Mouse (Mus musculus) C2C12 (cell line): ENCODE results near the gene Kif6.

Experiments
- CTCF ChIP-seq: IDR thresholded peaks from one replicate; pipeline ENCODE4 v1.5.1; 2011; ENCODE audit not compliant: control insufficient read depth, insufficient read depth, insufficient read length
- MAX ChIP-seq: IDR thresholded peaks from one replicate; pipeline ENCODE4 v1.6.1; 2011; ENCODE audit warnings: mild to moderate bottlenecking, control low read depth
- USF1 ChIP-seq: IDR thresholded peaks from one replicate; pipeline ENCODE4 v1.6.1; 2011; ENCODE audit warnings: low read depth, mild to moderate bottlenecking, control low read depth, moderate library complexity

GRCm38 (mm10) chr17:49881796-49882195 lies 266.9 kb downstream of the Kif6 start:
- no peak for TF ChIP-seq CTCF
- no peak for TF ChIP-seq MAX
- no peak for TF ChIP-seq USF1
